In the genomic region with DNA sequence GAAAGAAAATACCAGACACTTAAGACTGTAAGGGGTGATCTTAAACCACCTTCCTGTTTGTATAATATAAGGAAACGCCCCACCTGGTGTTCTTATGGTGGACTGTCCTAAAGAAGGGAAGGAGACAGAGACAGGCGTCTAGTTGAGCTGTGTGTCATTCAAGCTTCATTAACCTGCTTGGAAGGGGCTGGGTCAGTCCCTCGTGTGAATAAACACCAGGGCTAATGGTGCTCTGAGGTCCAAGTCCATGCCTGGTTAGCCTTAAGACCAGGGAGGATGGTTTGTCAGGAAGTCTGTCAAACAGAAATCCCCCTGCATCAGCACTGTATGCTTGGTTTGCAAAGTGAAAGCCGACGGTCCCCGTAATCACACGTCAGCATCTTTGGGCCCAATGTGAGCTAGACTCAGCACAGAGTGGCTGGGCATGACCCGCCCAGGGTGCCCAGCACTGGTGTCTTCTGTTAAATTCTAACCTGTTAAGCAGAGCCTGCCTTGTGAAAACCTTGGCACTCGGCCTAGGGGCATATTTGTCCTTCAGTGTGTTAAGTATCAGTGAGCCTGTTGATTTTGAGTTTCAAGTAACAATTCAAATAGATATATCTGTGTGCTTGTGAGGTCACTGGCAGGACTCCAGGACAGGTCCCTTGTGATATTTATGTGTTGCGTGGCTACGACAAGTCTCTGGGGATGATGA, we compare ENCODE assay signal across 12 mouse cellular contexts. TPM values are rescaled to one million over a fixed set of nuclear protein-coding genes. Genes with fewer than 3 reads are reported as not detected.
DNase-seq lines count a peak whose midpoint lies in the region; ATAC-seq and TF ChIP-seq lines count a peak whose summit lies in the region.
"Had no signal": no experiment of that assay in that cellular context is flagged by ENCODE, and none has a peak within 500 bp of the region (broad histone marks: within the 10 kb centered on the region; RNA-seq: fewer than 3 reads in every experiment).

No protein-coding gene starts in this region.

- TF ChIP-seq POLR2A in lung, adult 2 months (IDR thresholded peaks at IDR 0.05; ENCODE audit: borderline replicate concordance, extremely low read depth, low read depth, low read length): no peak

- peak; percentile 62; the same call in 1 of the 2 replicates for ATAC-seq in lung, embryonic 15.5 days (ENCODE audit: borderline replicate concordance, extremely low read depth, low FRiP score, low TSS enrichment)
- ATAC-seq in frontal cortex, adult (ENCODE audit: low TSS enrichment): no peak

- no peak overlapping the region for H3K4me3 ChIP-seq in lung, embryonic 15.5 days
- no peak overlapping the region for H3K4me3 ChIP-seq in lung, adult 2 months (replicated peaks; ENCODE audit: extremely low read depth, low read depth, low read length)
- H3K4me3 ChIP-seq: layer of hippocampus, adult 2 months had no signal

- peaks cover 8% of the 10 kb centered on the region; the same call in 1 of the 2 replicates for H3K36me3 ChIP-seq in lung, embryonic 15.5 days

- no peak overlapping the region for H3K4me2 ChIP-seq in lung, embryonic 15.5 days

- 61% methylated on average over 11 of the region's 11 CpGs for WGBS in lung, embryonic 15.5 days
- WGBS in lung, adult 2 months: 55% methylated on average over 11 of the region's 11 CpGs

- TF ChIP-seq CTCF in lung, adult 2 months (IDR thresholded peaks at IDR 0.05; ENCODE audit: insufficient read depth, low read length): no peak

- no peak overlapping the region for H3K9ac ChIP-seq in lung, embryonic 15.5 days

- H3K27ac ChIP-seq in lung, embryonic 15.5 days: no peak overlapping the region
- H3K27ac ChIP-seq: layer of hippocampus, adult 2 months had no signal

- no peaks in the 10 kb centered on the region for H3K9me3 ChIP-seq in lung, embryonic 15.5 days

- peak; percentile 93 for DNase-seq in heart, adult 11 months
- no peak for DNase-seq in heart, postnatal 25 days (ENCODE audit: low spot score)
- DNase-seq in lung, adult 2 months: no peak
- peak; percentile 83 for DNase-seq in kidney, postnatal 10 days
- DNase-seq in cerebellum, postnatal 25 days: no peak
- DNase-seq in embryo, embryonic 10 days (ENCODE audit: low spot score): no peak
- DNase-seq: cerebellum, adult 9-11 months; left cerebral cortex, postnatal 4 days had no signal

- no peaks in the 10 kb centered on the region for H3K27me3 ChIP-seq in lung, embryonic 15.5 days

- intact Hi-C loops in heart, postnatal 25 days (cut with DNase I): loop anchor here (5.0 kb wide), 1 partner anchor 34 kb away; no protein-coding TSS in a partner anchor

- H3K4me1 ChIP-seq in lung, embryonic 15.5 days: peaks cover 28% of the 10 kb centered on the region
- H3K4me1 ChIP-seq in lung, adult 2 months (ENCODE audit: control insufficient read depth, insufficient read depth, low read length): peaks cover 12% of the 10 kb centered on the region

RNA-seq across cellular contexts. Expression of gene Mrln, which starts 23.0 kb away (rescaled TPM):
- total RNA-seq in heart, postnatal 25 days (2021): 1 to 10 TPM; 3.0 to 3.8 TPM
- 0.70 TPM in 1 of 2 replicates, not detected in the other for polyA plus RNA-seq in lung, embryonic 15.5 days (2015; fragmentation: Nextera tagmentation; extraction: Ambion mirVana)
- polyA plus RNA-seq in lung, adult 2 months (2012; rRNA removed): 0.66 and 5.7 TPM in 2 replicates
- total RNA-seq: layer of hippocampus, adult 2 months had no signal
- polyA plus RNA-seq: spleen, adult 2 months had no signal

Comparison
In these comparisons a context has a peak if more than half of its experiments do, and no peak if none do; other contexts are left out.
1. DNase-seq: peak in heart, adult 11 months (single experiment) and kidney, postnatal 10 days (single experiment); none in heart, postnatal 25 days (single experiment), lung, adult 2 months (single experiment), cerebellum, postnatal 25 days (0 of 2) and embryo, embryonic 10 days (single experiment).